Mouse (Mus musculus): ENCODE data around the gene S100pbp. TPM values are rescaled to one million over a fixed set of nuclear protein-coding genes. Genes with fewer than 3 reads are reported as not detected.

The S100pbp gene
- polyA plus RNA-seq, 1 experiment from 2014 or later: 18.5 TPM

DNA sequence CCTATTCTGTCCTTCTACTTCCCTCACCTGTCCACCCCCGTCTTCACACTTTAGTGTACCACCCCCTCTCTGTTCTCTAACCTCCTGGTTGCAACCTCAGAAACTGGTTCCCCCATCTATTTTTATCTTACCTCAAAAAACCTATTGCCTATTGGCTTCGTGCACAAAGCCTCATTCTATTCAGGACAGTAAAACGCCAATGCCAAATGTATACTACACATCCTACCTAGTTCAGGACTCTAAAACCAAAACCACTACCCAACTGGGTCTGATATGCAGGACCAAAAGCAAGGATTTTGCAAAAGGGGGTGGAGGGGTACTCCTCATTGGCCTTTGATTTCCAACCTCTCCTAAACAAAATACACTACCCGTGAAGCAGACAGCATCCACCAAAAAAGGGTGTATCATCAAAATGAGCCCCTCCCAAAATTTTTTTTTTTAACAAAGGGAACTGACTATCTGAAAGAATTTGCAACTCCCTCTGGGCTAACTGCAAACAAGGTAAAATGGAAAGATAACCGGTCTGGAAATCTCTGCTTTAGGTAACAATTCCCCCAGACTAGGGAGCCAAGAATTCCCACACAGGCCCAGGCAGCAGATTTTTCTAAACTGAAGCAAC lies 1.4 kb downstream of the S100pbp start:
- 32% methylated on average over 5 of the region's 5 CpGs for WGBS

DNA sequence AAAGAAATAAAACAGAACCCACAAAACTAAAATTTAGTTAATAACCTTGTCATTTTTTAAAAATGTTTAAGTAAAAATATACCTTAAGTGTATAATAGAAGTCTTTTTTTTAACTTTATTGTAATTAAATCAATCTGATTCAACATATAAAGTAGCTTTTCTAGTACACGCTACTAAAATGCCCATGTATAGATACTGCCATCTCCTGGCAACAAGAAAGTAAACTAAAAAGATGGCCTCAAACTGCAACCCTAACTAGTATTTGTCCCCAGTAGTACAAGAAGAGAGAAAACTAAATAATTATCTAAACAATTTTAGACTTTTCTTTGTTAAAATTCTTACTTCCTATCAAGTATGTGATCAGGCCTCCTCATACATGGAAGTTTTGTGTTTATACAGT lies 10.0 kb downstream of the S100pbp start:
- H3K36me3 ChIP-seq: peaks cover 37% of the 10 kb centered on the region
- no peak for ATAC-seq (ENCODE audit: insufficient number of reproducible peaks, low FRiP score, low TSS enrichment, low read depth)
- 41% methylated on average over 1 of the region's 1 CpGs for WGBS
- no peak overlapping the region for H3K4me2 ChIP-seq (replicated peaks)
- H3K27me3 ChIP-seq: no peaks in the 10 kb centered on the region
- no peaks in the 10 kb centered on the region for H3K4me1 ChIP-seq
- H3K9me3 ChIP-seq (replicated peaks): no peaks in the 10 kb centered on the region
- no peak overlapping the region for H3K27ac ChIP-seq (replicated peaks)
- no peak overlapping the region for H3K4me3 ChIP-seq (replicated peaks)
- no peak overlapping the region for H3K9ac ChIP-seq

More for the DNA sequence above, 1.4 kb downstream of the S100pbp start:
- Histone ChIP-seq H3K4me1 (peaks cover 20% of the 10 kb centered on the region), H3K36me3 (no peaks in the 10 kb centered on the region), H3K27me3 (no peaks in the 10 kb centered on the region), H3K27ac (replicated peaks) (0 out of 2 replicates have a peak overlapping the region, but pooled peaks have one; percentile 7), H3K9me3 (replicated peaks) (no peaks in the 10 kb centered on the region), H3K4me2 (replicated peaks) (peak overlapping the region; percentile 63), H3K9ac (peak overlapping the region; percentile 59), H3K4me3 (replicated peaks) (peak overlapping the region; percentile 92)
- no peak for ATAC-seq (ENCODE audit: insufficient number of reproducible peaks, low FRiP score, low TSS enrichment, low read depth)

DNA sequence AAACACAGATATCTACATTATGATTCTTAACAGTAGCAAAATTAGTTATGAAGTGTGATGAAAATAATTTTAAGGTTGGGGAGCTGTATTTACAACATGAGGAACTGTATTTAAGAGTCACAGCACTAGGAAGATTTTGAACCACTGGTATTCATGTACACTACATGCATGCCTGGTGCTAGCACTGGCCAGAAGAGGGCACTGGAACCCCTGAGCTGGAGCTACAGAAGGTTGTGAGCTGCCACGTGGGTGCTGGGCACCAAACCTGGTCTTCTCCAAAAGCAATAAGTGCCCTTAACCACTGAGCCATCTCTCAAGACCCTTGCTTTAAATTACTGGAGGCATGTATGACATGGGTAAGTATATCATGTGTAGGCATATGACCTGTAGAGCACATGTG lies 17.0 kb downstream of the S100pbp start:
- no peak for ATAC-seq (ENCODE audit: insufficient number of reproducible peaks, low FRiP score, low TSS enrichment, low read depth)
- Histone ChIP-seq H3K36me3 (peaks cover 64% of the 10 kb centered on the region), H3K4me1 (no peaks in the 10 kb centered on the region), H3K4me3 (replicated peaks) (no peak overlapping the region), H3K9ac (no peak overlapping the region), H3K4me2 (replicated peaks) (no peak overlapping the region), H3K9me3 (replicated peaks) (no peaks in the 10 kb centered on the region), H3K27ac (replicated peaks) (no peak overlapping the region), H3K27me3 (no peaks in the 10 kb centered on the region)
- WGBS: 54% methylated on average over 1 of the region's 1 CpGs

DNA sequence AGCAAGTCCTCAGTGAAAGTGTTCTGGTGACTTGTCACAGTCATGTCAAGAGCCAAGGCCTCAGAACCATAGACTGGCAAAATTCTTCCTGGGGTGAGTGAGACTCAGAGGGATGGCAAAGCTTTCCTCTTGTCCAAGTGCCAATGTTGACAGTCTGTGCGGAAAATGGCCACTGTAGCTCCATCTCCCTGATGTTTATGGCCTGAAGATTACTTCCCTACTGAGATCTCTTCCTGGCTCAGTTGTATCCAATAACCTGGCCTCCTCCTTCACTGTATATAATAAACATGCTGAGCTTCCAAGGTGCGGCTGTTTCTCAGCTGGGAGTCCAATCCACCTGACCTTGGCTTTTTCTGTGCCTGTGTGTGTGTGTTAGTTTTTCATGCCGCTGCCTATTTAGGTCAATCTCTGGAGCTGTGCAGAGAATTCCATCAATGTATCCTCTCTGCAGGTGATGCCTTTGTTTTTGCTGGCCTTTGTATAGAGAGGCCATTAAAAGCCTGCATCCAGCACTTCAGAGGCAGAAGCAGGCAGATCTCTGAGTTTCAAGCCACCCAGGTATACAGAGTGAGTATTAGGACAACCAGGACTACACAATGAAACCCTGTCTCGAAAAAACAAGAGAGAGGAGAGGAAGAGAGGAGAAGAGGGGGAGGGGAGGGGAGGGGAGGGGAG lies 27.8 kb downstream of the S100pbp start:
- Histone ChIP-seq H3K36me3 (peaks cover 40% of the 10 kb centered on the region), H3K4me3 (replicated peaks) (no peak overlapping the region), H3K4me1 (no peaks in the 10 kb centered on the region), H3K27me3 (no peaks in the 10 kb centered on the region), H3K9me3 (replicated peaks) (no peaks in the 10 kb centered on the region), H3K27ac (replicated peaks) (no peak overlapping the region), H3K9ac (no peak overlapping the region), H3K4me2 (replicated peaks) (no peak overlapping the region)
- ATAC-seq (ENCODE audit: insufficient number of reproducible peaks, low FRiP score, low TSS enrichment, low read depth): no peak
- WGBS: 89% methylated on average over 4 of the region's 4 CpGs

DNA sequence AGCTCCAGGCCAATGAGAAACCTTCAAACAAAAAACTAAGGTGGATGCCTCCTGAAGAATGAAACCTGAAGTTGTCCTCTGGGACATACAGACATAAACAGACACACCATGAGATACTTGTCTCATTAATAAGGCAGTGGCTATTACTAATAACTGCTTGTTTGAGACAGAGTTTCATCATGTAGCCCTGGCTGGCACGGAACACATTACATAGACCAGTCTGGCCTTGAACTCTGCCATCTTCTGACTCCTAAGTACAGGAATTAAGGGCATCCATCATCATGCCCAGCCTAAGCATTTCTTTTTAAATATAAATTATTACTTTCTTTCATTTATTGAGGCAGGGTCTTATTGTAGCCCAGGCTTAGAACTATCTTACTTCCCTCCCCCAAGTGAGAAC lies 28.5 kb downstream of the S100pbp start:
- Histone ChIP-seq H3K27me3 (no peaks in the 10 kb centered on the region), H3K4me2 (replicated peaks) (no peak overlapping the region), H3K4me3 (replicated peaks) (no peak overlapping the region), H3K27ac (replicated peaks) (no peak overlapping the region), H3K9ac (no peak overlapping the region), H3K9me3 (replicated peaks) (no peaks in the 10 kb centered on the region), H3K4me1 (no peaks in the 10 kb centered on the region), H3K36me3 (peaks cover 41% of the 10 kb centered on the region)
- 97% methylated on average over 1 of the region's 1 CpGs for WGBS
- ATAC-seq (ENCODE audit: insufficient number of reproducible peaks, low FRiP score, low TSS enrichment, low read depth): no peak

DNA sequence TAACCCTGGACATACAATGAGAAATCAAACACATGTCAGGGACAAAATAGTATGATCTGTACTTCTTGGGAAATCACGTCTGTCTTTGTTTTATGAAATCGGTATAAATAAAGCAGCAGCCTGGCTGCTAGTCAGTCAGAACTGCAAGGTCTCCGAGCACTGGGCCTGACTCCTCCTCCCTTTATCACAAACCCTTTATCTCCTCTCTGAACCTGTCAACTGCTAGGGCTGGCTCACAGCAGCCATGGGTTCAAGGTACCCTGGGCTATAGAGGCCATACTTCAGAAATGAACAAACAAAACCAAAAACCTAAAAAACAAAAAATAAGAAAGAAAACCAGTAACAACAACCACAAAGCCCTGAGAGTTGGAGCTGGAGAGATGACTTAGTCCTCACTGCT lies 31.0 kb downstream of the S100pbp start:
- WGBS: 76% methylated on average over 3 of the region's 3 CpGs
- Histone ChIP-seq H3K9ac (no peak overlapping the region), H3K27me3 (no peaks in the 10 kb centered on the region), H3K9me3 (replicated peaks) (no peaks in the 10 kb centered on the region), H3K27ac (replicated peaks) (no peak overlapping the region), H3K36me3 (peaks cover 44% of the 10 kb centered on the region), H3K4me2 (replicated peaks) (no peak overlapping the region), H3K4me1 (no peaks in the 10 kb centered on the region), H3K4me3 (replicated peaks) (no peak overlapping the region)
- ATAC-seq (ENCODE audit: insufficient number of reproducible peaks, low FRiP score, low TSS enrichment, low read depth): no peak

DNA sequence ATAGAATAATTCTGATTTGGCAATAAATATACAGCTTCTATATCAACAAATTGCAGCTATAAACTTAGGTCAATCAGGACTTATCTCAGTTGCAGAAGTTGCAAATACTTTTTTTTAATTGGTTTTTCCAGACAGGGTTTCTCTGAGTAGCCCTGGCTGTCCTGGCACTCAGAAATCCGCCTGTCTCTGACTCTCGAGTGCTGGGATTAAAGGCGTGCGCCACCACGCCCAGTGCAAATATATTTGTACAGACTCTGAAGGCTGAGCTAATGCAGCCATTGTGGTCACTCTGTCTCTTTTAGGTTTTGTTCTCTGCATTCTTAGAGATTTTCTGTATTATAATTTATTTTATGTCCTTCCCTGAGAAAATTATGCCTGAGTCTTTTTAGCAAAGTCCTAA lies 32.0 kb downstream of the S100pbp start:
- Histone ChIP-seq H3K9me3 (replicated peaks) (no peaks in the 10 kb centered on the region), H3K4me3 (replicated peaks) (no peak overlapping the region), H3K36me3 (peaks cover 46% of the 10 kb centered on the region), H3K27me3 (no peaks in the 10 kb centered on the region), H3K27ac (replicated peaks) (no peak overlapping the region), H3K4me1 (no peaks in the 10 kb centered on the region), H3K4me2 (replicated peaks) (no peak overlapping the region), H3K9ac (no peak overlapping the region)
- ATAC-seq (ENCODE audit: insufficient number of reproducible peaks, low FRiP score, low TSS enrichment, low read depth): no peak
- WGBS: 80% methylated on average over 5 of the region's 5 CpGs

DNA sequence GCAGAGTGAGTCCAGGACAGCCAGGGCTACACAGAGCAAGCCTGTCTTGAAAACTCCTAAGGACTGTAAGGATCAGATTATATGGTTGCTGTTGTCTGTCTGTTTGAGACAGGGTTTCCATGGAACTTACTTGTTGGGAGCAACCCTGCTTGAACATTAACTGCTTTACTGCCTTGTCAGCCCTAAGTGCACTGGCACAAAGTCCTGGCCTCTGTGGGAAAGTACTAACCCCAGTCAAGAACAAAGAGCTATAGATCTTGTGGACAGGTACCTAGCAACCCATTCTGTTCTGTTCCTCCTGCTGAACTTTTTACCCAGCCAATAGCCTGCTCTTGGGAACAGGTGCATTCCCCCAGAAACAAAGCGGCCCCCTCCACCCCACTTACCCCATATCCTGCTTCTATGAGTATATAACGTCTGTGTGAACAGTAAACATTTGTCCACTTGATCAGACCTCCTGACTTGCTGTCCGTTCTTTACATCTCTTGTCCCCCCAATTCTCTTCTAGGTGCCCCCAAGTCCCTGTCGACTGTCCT lies 38.2 kb downstream of the S100pbp start:
- H3K27ac ChIP-seq (replicated peaks): no peak overlapping the region
- no peaks in the 10 kb centered on the region for H3K4me1 ChIP-seq
- whole genome bisulfite sequencing: 88% methylated on average over 4 of the region's 4 CpGs
- no peak overlapping the region for H3K4me2 ChIP-seq (replicated peaks)
- H3K27me3 ChIP-seq: no peaks in the 10 kb centered on the region
- no peaks in the 10 kb centered on the region for H3K9me3 ChIP-seq (replicated peaks)
- H3K36me3 ChIP-seq: peaks cover 64% of the 10 kb centered on the region
- no peak overlapping the region for H3K4me3 ChIP-seq (replicated peaks)
- no peak overlapping the region for H3K9ac ChIP-seq
- no peak for ATAC-seq (ENCODE audit: insufficient number of reproducible peaks, low FRiP score, low TSS enrichment, low read depth)

DNA sequence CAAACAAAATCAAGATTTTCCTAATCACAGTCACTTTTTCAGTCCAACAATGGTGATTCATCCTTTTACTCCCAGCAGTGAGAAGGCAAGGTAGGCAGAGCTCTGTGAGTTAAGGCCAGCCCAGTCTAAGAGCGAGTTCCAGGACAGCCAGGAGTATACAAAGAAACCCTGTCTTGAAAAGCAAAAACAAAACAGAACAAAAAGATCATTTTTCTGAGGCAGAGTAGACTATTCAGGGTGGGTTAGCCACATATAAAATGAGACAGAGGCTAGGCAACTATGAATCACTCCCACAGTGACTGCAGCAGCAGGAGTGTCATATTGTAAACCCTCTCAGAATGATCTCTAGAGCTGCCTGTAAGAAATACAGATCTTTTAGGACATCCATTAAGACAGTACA lies 40.2 kb downstream of the S100pbp start:
- WGBS: 82% methylated on average over 1 of the region's 1 CpGs

DNA sequence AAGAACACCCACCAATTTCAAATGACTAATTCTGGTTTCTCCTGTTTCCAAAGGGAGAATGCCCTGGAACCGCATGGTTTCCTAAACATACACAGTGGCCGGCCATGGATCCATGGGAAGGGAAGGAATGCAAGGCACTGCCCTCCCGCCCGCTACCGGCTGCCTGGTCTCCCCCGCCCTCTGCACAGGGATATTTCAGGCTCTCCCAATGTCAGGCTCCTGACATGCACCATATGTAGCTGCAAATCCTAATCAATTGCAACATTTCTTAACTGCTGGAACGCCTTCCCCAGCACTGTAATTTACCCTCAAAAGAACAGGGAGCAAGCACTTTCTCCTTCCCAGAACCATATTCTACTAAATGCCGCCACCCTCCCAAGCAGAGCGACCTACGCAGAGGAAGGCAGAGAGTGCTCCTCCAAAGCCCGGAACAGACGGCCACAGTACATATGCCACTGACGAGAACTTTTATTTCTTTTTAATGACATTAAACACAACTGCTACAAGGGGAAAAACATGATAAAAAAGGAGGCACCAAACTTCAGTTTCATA lies 41.9 kb downstream of the S100pbp start:
- no peak overlapping the region for H3K4me2 ChIP-seq (replicated peaks)
- H3K4me1 ChIP-seq: peaks cover 18% of the 10 kb centered on the region
- 75% methylated on average over 13 of the region's 13 CpGs for WGBS
- no peak overlapping the region for H3K4me3 ChIP-seq (replicated peaks)
- H3K9me3 ChIP-seq (replicated peaks): no peaks in the 10 kb centered on the region
- H3K27ac ChIP-seq (replicated peaks): no peak overlapping the region
- no peaks in the 10 kb centered on the region for H3K27me3 ChIP-seq
- peaks cover 36% of the 10 kb centered on the region for H3K36me3 ChIP-seq
- H3K9ac ChIP-seq: no peak overlapping the region
- ATAC-seq (ENCODE audit: insufficient number of reproducible peaks, low FRiP score, low TSS enrichment, low read depth): no peak

More for the DNA sequence above, 40.2 kb downstream of the S100pbp start:
- Histone ChIP-seq H3K27me3 (no peaks in the 10 kb centered on the region), H3K36me3 (peaks cover 46% of the 10 kb centered on the region), H3K4me1 (peaks cover 12% of the 10 kb centered on the region), H3K4me3 (replicated peaks) (no peak overlapping the region), H3K9ac (no peak overlapping the region), H3K4me2 (replicated peaks) (no peak overlapping the region), H3K27ac (replicated peaks) (no peak overlapping the region), H3K9me3 (replicated peaks) (no peaks in the 10 kb centered on the region)
- no peak for ATAC-seq (ENCODE audit: insufficient number of reproducible peaks, low FRiP score, low TSS enrichment, low read depth)

DNA sequence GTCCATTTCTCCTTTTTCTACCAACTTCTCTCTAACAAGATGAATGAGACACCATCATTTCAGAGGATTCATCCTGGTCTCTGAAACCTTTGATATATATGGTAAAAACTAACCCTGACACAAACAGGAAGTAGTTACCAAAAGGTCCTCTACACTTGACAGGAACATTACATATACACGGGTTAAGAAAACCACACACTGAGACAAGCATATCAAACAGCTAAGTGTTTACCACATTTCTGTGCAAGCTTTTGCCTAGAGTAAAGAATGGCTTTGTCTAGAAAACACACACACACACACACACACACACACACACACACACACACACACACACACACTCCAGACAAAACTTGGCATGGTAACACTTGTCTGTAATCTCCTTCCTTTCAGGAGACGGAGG lies 43.1 kb downstream of the S100pbp start:
- no peak overlapping the region for H3K4me3 ChIP-seq (replicated peaks)
- peak overlapping the region; percentile 19; the same call in 1 of the 2 replicates for H3K27ac ChIP-seq (replicated peaks)
- no peak overlapping the region for H3K9ac ChIP-seq
- H3K36me3 ChIP-seq: peaks cover 23% of the 10 kb centered on the region
- ATAC-seq (ENCODE audit: insufficient number of reproducible peaks, low FRiP score, low TSS enrichment, low read depth): no peak
- H3K27me3 ChIP-seq: no peaks in the 10 kb centered on the region
- 28% methylated on average over 2 of the region's 2 CpGs for WGBS
- H3K4me1 ChIP-seq: peaks cover 29% of the 10 kb centered on the region
- H3K9me3 ChIP-seq (replicated peaks): no peaks in the 10 kb centered on the region
- H3K4me2 ChIP-seq (replicated peaks): no peak overlapping the region

Data from embryonic facial prominence, embryonic 15.5 days (tissue).